Mouse (Mus musculus) hematopoietic stem cell, adult 5-6 weeks (primary cell): ENCODE measurements around the gene Dennd2c. TPM values are rescaled to one million over a fixed set of nuclear protein-coding genes. Genes with fewer than 3 reads are reported as not detected.
A peak's percentile ranks its signal among the peaks of the same experiment; 100 is the strongest.

Experiments
- ATAC-seq, 2 experiments: fragments of 125-278 bp in 1 of 2; replicated peaks in 1 of 2; 2 replicates each; pipeline ENCODE4 v1.8.0; 2016 to 2017; ENCODE audit warnings: inconsistent platforms in 2 of 2, mild to moderate bottlenecking in 2 of 2, moderate number of reproducible peaks in 2 of 2, low read depth in 1 of 2, moderate TSS enrichment in 1 of 2; ENCODE audit not compliant: low FRiP score in 2 of 2, poor library complexity in 2 of 2, severe bottlenecking in 2 of 2, insufficient read depth in 1 of 2, low TSS enrichment in 1 of 2
- total RNA-seq: library from RNA; stranded (forward); fragments of 172-1452, 232-1000 nt; gene quantifications from 2 replicates; pipeline ENCODE4 v1.2.3, GENCODE M21; 2017

The Dennd2c gene
- 1.6 and 1.8 TPM in 2 replicates for total RNA-seq

GRCm38 (mm10) chr3:103102454-103103390, at the start of gene Dennd2c:
Dennd2c (plus strand) TSS chr3:103102604.
- peak; percentile 93 to 95 for ATAC-seq

- ATAC-seq = no peak
Observed at GRCm38 (mm10) chr3:103056016-103056595, 46.3 kb upstream of the Dennd2c start.

- peak in 1 of 2 experiments; percentile 7; a peak in 1 of 4 replicates for ATAC-seq
Observed at GRCm38 (mm10) chr3:103057752-103058151, 44.7 kb upstream of the Dennd2c start.

- ATAC-seq = peak; percentile 94
Observed at GRCm38 (mm10) chr3:103058207-103059157, 43.9 kb upstream of the Dennd2c start, which contains the start of gene Nras. Nras (plus strand) TSS chr3:103058285.

- no peak for ATAC-seq
Observed at GRCm38 (mm10) chr3:103066927-103067326, 35.5 kb upstream of the Dennd2c start.

GRCm38 (mm10) chr3:103068971-103069370, 33.4 kb upstream of the Dennd2c start:
- no peak for ATAC-seq

GRCm38 (mm10) chr3:103073771-103074170, 28.6 kb upstream of the Dennd2c start, which contains the start of gene Ampd1:
Ampd1 (plus strand) TSS chr3:103074014.
- ATAC-seq = no peak

GRCm38 (mm10) chr3:103075871-103076270, 26.5 kb upstream of the Dennd2c start:
- ATAC-seq = no peak

GRCm38 (mm10) chr3:103076476-103076875, 25.9 kb upstream of the Dennd2c start:
- ATAC-seq = no peak

GRCm38 (mm10) chr3:103079301-103079700, 23.1 kb upstream of the Dennd2c start:
- no peak for ATAC-seq

GRCm38 (mm10) chr3:103081051-103081450, 21.4 kb upstream of the Dennd2c start:
- ATAC-seq = no peak

GRCm38 (mm10) chr3:103081861-103082453, 20.4 kb upstream of the Dennd2c start:
- ATAC-seq = no peak

GRCm38 (mm10) chr3:103082761-103083160, 19.6 kb upstream of the Dennd2c start:
- ATAC-seq = no peak

- ATAC-seq = no peak
Observed at GRCm38 (mm10) chr3:103085986-103086385, 16.4 kb upstream of the Dennd2c start.

- ATAC-seq = no peak
Observed at GRCm38 (mm10) chr3:103091753-103092152, 10.7 kb upstream of the Dennd2c start.

- no peak for ATAC-seq
Observed at GRCm38 (mm10) chr3:103098662-103099061, 3.7 kb upstream of the Dennd2c start.

- ATAC-seq = no peak
Observed at GRCm38 (mm10) chr3:103099667-103100066, 2.7 kb upstream of the Dennd2c start.
